Mouse (Mus musculus) lung, postnatal 0 days (tissue): ENCODE data around the gene Hoxa13.

Experiments
- CTCF ChIP-seq: IDR thresholded peaks from 2 replicates; pipeline ENCODE4 v1.5.1; 2016; ENCODE audit warnings: antibody characterized with exemption, mild to moderate bottlenecking
- EP300 ChIP-seq: IDR thresholded peaks from 2 replicates; pipeline ENCODE4 v1.6.1; 2016; ENCODE audit warnings: antibody characterized with exemption, mild to moderate bottlenecking, control low read depth

- TF ChIP-seq CTCF (no peak), EP300 (no peak)
Measured at GRCm38 (mm10) chr6:52310366-52310765, 49.7 kb upstream of the Hoxa13 start.
